Mouse (Mus musculus) hindbrain, embryonic 11.5 days (tissue): Measurements from ENCODE around the gene Cpeb3. TPM values are rescaled to one million over a fixed set of nuclear protein-coding genes. Genes with fewer than 3 reads are reported as not detected.
A peak's percentile ranks its signal among the peaks of the same experiment; 100 is the strongest.

Experiments used
- ATAC-seq: fragments of 200-750 bp; cut with Nextera tagmentation; 2 replicates; pipeline ENCODE4 v1.8.0; 2017; ENCODE audit warnings: mild to moderate bottlenecking, moderate TSS enrichment, moderate library complexity; ENCODE audit not compliant: low FRiP score
- DNase-seq: peaks from one replicate; pipeline ENCODE4 v3.0.0-alpha.2; 2015; ENCODE audit warnings: low spot score
- H3K27ac ChIP-seq: fragments of 300-500 bp; sonication (generic); 2 replicates; pipeline ENCODE4 v1.5.1; 2014; ENCODE audit warnings: mild to moderate bottlenecking, low read depth, low read length
- H3K27me3 ChIP-seq: fragments of 300-500 bp; sonication (generic); 2 replicates; pipeline ENCODE4 v1.6.1; 2014; ENCODE audit warnings: mild to moderate bottlenecking, low read length, moderate library complexity, mixed read lengths; ENCODE audit not compliant: control insufficient read depth, insufficient read depth
- H3K36me3 ChIP-seq: fragments of 300-500 bp; sonication (generic); 2 replicates; pipeline ENCODE4 v1.6.1; 2014; ENCODE audit warnings: mild to moderate bottlenecking, low read length, moderate library complexity, mixed read lengths; ENCODE audit not compliant: control insufficient read depth, insufficient read depth
- H3K4me1 ChIP-seq: fragments of 300-500 bp; sonication (generic); replicated peaks from 2 replicates; pipeline ENCODE4 v1.6.1; 2014; ENCODE audit warnings: low read length, mixed read lengths; ENCODE audit not compliant: control insufficient read depth, insufficient read depth
- H3K4me2 ChIP-seq: fragments of 300-500 bp; sonication (generic); replicated peaks from 2 replicates; pipeline ENCODE4 v1.6.1; 2014; ENCODE audit warnings: mild to moderate bottlenecking, low read depth, low read length
- H3K4me3 ChIP-seq: fragments of 300-500 bp; sonication (generic); 2 replicates; pipeline ENCODE4 v1.5.1; 2014; ENCODE audit warnings: low read depth, low read length
- H3K9ac ChIP-seq: fragments of 300-500 bp; sonication (generic); 2 replicates; pipeline ENCODE4 v1.6.1; 2014; ENCODE audit warnings: low read depth, low read length
- H3K9me3 ChIP-seq: fragments of 300-500 bp; sonication (generic); 2 replicates; pipeline ENCODE4 v1.6.1; 2016; ENCODE audit warnings: low read length; ENCODE audit not compliant: control insufficient read depth
- WGBS: fragments of 180-500 bp; shearing (Covaris S2); extraction: QIAGEN DNeasy Blood & Tissue Kit; methylation state at CpG from one replicate; pipeline ENCODE4 v1.1.7; 2014; 5-methylcytosine and 5-hydroxymethylcytosine counted together
- polyA plus RNA-seq: library from polyadenylated mRNA; unstranded; fragments of >200 nt; fragmentation: Nextera tagmentation; extraction: Ambion mirVana; gene quantifications from 2 replicates; pipeline ENCODE4 v1.2.1, GENCODE M21; 2014

Cpeb3 gene
- polyA plus RNA-seq, 1 experiment from 2014 or later: 4.9 TPM

DNA sequence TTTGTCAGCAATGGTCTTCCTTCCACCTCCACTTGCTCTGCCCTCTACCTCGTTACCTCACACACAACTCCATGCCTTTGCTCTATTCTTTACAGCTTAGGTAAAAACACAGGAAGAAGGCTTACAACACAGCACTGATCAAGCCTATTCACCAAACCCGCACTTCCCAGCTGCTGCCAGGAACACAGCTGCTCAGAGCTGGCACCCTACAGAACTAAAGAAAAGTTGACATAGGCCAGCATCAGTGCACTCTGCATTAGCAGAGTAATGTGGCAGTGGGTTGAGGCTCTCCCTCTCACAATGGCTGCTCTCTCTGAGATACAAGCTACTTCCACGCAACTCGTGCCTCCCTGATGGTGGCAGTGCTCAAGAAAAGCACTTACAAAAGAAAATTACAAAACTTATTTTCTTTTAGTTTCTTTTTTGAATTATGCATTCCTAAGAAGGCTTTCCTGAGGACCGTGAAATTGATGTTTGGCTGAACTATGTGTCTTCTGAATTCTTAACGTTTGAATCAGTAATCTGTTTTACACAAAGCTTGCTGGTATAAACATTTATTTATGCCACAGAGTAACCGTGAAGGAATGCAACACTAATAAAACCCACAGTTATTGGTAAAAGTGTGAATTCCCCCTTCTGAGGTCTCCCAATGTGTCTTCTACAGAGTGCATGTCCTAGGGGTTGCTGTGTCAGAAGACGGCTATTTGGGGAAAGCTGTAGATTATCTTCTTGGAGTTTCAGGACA is 151.1 kb downstream of the Cpeb3 start:
- H3K36me3 ChIP-seq: no peaks in the 10 kb centered on the region
- no peak overlapping the region for H3K9ac ChIP-seq
- H3K4me2 ChIP-seq: no peak overlapping the region
- no peak overlapping the region for H3K4me3 ChIP-seq
- WGBS: 78% methylated on average over 8 of the region's 8 CpGs
- DNase-seq (no peak), ATAC-seq (no peak)
- no peaks in the 10 kb centered on the region for H3K27me3 ChIP-seq
- H3K9me3 ChIP-seq: no peaks in the 10 kb centered on the region
- no peaks in the 10 kb centered on the region for H3K4me1 ChIP-seq
- no peak overlapping the region for H3K27ac ChIP-seq

DNA sequence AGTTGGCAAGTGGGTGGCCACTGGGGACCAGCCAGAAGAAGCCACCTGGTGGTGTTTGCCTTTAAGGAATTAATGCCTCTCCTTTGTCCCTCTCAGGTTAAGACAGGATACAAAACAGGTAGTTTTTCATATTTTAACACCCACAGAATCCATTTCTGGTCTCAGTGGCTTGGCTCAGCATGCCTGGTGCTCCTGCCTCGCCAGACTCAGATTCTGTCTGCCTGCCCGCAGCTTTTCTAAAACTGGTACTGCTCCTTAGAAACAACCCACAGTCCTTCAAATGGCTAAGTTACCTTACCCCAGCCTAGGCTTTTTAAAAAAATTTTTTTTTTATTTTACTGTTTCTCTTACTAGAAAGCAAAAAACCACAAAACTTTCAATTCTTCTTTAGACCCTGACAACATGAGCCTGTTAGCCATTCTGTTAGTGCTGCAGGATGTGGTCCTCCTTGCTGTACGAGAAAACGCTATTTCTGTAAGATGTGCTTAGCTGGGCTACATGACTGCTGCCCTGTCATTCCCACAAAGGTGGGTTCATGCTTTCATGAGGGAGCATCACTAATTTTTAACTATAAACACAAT is 152.3 kb downstream of the Cpeb3 start:
- ATAC-seq (no peak), DNase-seq (no peak)
- H3K27ac ChIP-seq: no peak overlapping the region
- no peaks in the 10 kb centered on the region for H3K36me3 ChIP-seq
- 81% methylated on average over 4 of the region's 4 CpGs for WGBS
- no peaks in the 10 kb centered on the region for H3K4me1 ChIP-seq
- H3K4me2 ChIP-seq: no peak overlapping the region
- H3K9me3 ChIP-seq: no peaks in the 10 kb centered on the region
- H3K27me3 ChIP-seq: no peaks in the 10 kb centered on the region
- H3K4me3 ChIP-seq: no peak overlapping the region
- H3K9ac ChIP-seq: no peak overlapping the region

DNA sequence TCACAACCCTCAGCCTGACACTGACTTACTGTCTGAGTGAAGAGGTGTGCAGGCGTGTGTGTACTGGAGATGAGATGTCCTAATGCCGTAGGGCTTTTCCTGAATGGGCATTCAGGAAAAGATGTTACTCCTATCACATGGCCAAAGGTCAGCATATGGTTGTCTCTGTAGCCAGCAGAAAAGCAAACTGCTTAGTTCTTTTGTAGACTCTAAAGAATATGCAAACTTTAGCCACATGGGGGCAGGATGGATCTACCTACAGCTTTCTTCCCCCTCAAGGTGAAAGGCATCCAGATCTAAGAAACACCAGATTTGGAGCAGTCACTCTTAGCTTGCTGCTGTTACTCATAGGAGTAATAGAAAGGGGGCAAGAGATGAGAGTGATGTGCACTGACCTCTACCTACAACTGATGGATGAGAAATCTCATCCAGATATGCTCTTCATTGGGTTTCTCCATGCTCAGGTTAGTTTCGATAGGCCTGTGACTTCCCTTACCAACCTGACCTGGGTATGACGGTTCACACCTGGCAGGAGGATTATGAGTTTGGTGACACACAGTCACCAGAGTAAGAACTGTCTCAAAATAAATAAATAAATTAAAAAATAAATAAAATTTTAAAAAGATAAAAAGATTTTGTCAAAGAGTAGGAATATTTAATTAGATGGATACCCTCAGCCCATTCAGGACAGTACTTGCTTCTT is 157.6 kb downstream of the Cpeb3 start:
- no peaks in the 10 kb centered on the region for H3K27me3 ChIP-seq
- H3K9ac ChIP-seq: no peak overlapping the region
- peak; percentile 69 for DNase-seq
- no peak overlapping the region for H3K4me3 ChIP-seq
- WGBS: 79% methylated on average over 4 of the region's 4 CpGs
- ATAC-seq: no peak
- no peak overlapping the region for H3K27ac ChIP-seq
- H3K9me3 ChIP-seq: no peaks in the 10 kb centered on the region
- no peaks in the 10 kb centered on the region for H3K36me3 ChIP-seq
- no peaks in the 10 kb centered on the region for H3K4me1 ChIP-seq
- H3K4me2 ChIP-seq: no peak overlapping the region

DNA sequence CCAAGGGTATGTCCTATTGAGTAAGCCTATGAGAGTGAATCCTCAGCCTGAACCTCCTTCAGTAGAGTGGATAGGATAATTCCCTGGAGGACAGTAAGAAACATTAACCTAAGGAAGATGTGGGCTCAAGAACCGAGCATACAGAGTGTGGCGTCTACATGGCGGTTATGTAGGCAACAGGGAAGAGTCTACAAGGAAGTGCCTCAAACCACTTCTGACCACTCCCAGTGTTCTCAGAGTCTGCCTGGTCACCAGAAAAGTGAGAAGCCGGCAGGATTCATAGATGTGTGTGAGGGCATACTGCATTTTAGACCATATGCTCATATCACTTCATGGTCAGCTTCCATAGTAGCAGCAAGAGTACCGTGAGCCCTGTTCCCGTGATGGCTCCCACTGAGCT is 159.9 kb downstream of the Cpeb3 start:
- 93% methylated on average over 6 of the region's 6 CpGs for WGBS
- Histone ChIP-seq H3K27ac (no peak overlapping the region), H3K9ac (no peak overlapping the region), H3K27me3 (no peaks in the 10 kb centered on the region), H3K4me2 (no peak overlapping the region), H3K4me1 (no peaks in the 10 kb centered on the region), H3K4me3 (no peak overlapping the region), H3K36me3 (no peaks in the 10 kb centered on the region), H3K9me3 (no peaks in the 10 kb centered on the region)
- ATAC-seq (no peak), DNase-seq (no peak)

DNA sequence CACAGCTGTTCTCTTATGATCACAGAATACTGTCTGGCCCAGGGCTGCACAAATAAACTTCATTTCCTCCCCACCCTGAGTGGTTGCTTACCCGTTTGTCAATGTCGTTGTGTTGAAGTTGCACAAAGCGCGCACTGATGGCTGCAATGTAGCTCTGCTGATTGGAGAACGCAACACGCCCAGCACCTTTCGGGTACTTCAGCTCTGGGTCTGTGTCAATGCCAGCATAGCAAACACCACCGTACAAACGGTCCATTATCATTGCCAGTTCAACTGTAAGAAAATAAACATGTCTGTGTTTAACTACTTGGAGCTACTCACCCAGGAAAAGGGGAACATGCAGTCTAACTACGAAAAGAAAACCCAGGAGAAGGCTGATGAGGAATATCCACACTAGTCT is 164.0 kb downstream of the Cpeb3 start:
- H3K9ac ChIP-seq: no peak overlapping the region
- DNase-seq: no peak

DNA sequence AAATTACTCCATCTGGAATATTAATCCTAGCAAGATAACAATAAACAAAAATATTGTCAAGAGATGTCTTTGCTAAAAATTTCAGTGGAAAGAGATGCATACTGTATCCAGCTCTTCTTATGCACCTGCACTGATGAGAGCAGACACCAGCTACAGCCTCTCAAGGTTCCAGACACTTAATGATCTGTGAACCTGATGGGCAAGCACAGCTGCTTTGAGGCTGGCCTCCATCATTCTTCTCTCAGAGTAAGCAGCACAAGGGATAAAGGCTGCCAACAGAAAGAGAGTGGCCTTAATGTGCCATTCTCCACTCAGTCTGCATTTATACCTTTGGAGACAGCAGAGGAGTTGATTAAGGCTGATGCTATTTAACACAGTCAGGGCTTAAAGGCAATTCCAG is 167.5 kb downstream of the Cpeb3 start:
- DNase-seq: no peak
- Histone ChIP-seq H3K36me3 (no peaks in the 10 kb centered on the region), H3K27me3 (no peaks in the 10 kb centered on the region), H3K9me3 (no peaks in the 10 kb centered on the region), H3K4me3 (no peak overlapping the region), H3K4me1 (no peaks in the 10 kb centered on the region), H3K27ac (no peak overlapping the region), H3K4me2 (no peak overlapping the region), H3K9ac (no peak overlapping the region)
- ATAC-seq: no peak

More for the DNA sequence above, 164.0 kb downstream of the Cpeb3 start:
- no peaks in the 10 kb centered on the region for H3K27me3 ChIP-seq
- WGBS: 86% methylated on average over 10 of the region's 10 CpGs
- no peaks in the 10 kb centered on the region for H3K4me1 ChIP-seq
- no peaks in the 10 kb centered on the region for H3K9me3 ChIP-seq
- no peaks in the 10 kb centered on the region for H3K36me3 ChIP-seq
- no peak overlapping the region for H3K27ac ChIP-seq
- H3K4me2 ChIP-seq: no peak overlapping the region
- no peak for ATAC-seq
- no peak overlapping the region for H3K4me3 ChIP-seq

DNA sequence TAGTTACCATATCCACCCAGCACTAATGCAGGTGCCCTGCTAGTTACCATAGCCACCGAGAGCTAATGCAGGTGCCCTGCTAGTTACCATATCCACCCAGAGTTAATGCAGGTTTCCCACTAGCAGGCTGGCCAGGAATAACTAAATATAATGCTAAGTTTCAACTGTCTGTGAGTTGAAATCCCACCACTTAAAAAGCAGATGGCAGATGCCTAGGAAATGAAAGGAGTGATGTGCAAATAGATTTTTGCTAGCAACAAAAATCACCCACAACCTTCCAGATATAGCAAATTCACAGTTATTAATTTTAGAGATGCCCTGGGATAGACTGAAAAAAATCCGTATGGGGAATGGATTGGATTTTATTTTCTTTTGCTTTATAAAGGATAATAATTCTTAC is 176.0 kb downstream of the Cpeb3 start:
- WGBS: 85% methylated on average over 2 of the region's 2 CpGs

DNA sequence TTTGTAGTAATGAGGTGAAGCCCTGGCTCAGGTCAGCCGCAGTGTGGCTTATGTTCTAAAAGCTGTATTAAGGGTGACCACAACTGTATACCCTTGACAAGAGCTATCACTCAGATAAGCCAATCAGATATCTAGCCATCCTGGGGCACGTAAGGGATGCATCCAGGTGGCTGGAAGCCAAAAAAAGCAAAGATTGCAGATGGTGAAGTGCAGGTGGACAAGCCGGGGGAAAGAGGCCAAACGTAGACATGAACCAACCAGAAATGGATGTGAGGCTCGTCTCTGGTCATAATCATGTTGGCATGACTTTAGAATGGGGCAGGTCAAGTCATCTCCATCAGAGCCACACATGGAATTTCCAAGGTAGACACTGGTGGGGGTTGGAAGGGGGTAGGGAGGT is 177.0 kb downstream of the Cpeb3 start:
- WGBS: 90% methylated on average over 5 of the region's 5 CpGs
- no peak for DNase-seq
- Histone ChIP-seq H3K4me1 (no peaks in the 10 kb centered on the region), H3K27me3 (no peaks in the 10 kb centered on the region), H3K9ac (no peak overlapping the region), H3K36me3 (no peaks in the 10 kb centered on the region), H3K4me3 (no peak overlapping the region), H3K4me2 (no peak overlapping the region), H3K9me3 (no peaks in the 10 kb centered on the region), H3K27ac (no peak overlapping the region)
- ATAC-seq: no peak

More for the DNA sequence above, 176.0 kb downstream of the Cpeb3 start:
- no peaks in the 10 kb centered on the region for H3K9me3 ChIP-seq
- no peaks in the 10 kb centered on the region for H3K4me1 ChIP-seq
- DNase-seq (no peak), ATAC-seq (no peak)
- no peak overlapping the region for H3K4me2 ChIP-seq
- H3K27ac ChIP-seq: no peak overlapping the region
- no peaks in the 10 kb centered on the region for H3K27me3 ChIP-seq
- H3K4me3 ChIP-seq: no peak overlapping the region
- no peaks in the 10 kb centered on the region for H3K36me3 ChIP-seq
- H3K9ac ChIP-seq: no peak overlapping the region

DNA sequence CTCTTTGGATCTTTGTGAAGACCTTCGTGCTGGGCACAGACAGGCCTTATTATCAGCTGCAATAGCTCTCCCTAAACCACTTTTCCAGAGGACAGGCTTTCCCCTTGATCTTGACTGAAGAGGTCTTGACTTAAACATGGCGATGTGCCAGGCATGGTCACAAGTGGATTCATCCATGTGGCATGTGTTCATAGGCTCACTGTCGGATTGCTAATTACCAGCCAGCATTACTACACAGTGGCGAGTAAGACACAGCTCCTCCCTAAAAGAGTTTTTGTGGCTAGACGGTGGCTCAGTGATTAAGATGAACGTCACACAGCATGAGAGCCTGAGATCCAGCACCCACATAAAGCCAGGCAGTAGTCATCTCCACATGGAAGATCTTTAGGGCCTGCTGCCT is 178.6 kb downstream of the Cpeb3 start:
- Histone ChIP-seq H3K4me3 (no peak overlapping the region), H3K9me3 (no peaks in the 10 kb centered on the region), H3K27me3 (no peaks in the 10 kb centered on the region), H3K36me3 (no peaks in the 10 kb centered on the region), H3K9ac (no peak overlapping the region), H3K27ac (no peak overlapping the region), H3K4me2 (no peak overlapping the region), H3K4me1 (no peaks in the 10 kb centered on the region)
- DNase-seq: no peak
- no peak for ATAC-seq
- WGBS: 90% methylated on average over 6 of the region's 6 CpGs
